Mouse (Mus musculus) liver, adult 2 months (tissue): Measurements from ENCODE around the gene Bet1.

Source experiments
- CTCF ChIP-seq: fragments of 200-500 bp; IDR thresholded peaks from 2 replicates; pipeline ENCODE4 v1.5.1; 2011; ENCODE audit warnings: low read depth, low read length, control low read depth
- POLR2A ChIP-seq: fragments of 200-500 bp; IDR thresholded peaks from 2 replicates; pipeline ENCODE4 v1.6.1; 2011; ENCODE audit warnings: low read length, control low read depth; ENCODE audit not compliant: insufficient read depth; ENCODE audit errors: extremely low read depth

GRCm38 (mm10) chr6:4052843-4053242 is 33.9 kb downstream of the Bet1 start:
- no peak for TF ChIP-seq CTCF
- TF ChIP-seq POLR2A: no peak
